Mouse (Mus musculus): ENCODE measurements around the gene Tufm. TPM values are rescaled to one million over a fixed set of nuclear protein-coding genes. Genes with fewer than 3 reads are reported as not detected.

The Tufm gene
- polyA plus RNA-seq (2015; fragmentation: Nextera tagmentation; extraction: Ambion mirVana) = 139 and 147 TPM in 2 replicates

- no peaks in the 10 kb centered on the region for H3K27me3 ChIP-seq (replicated peaks)
- peak within 1 kb of the TSS; percentile 73 for H3K9ac ChIP-seq (replicated peaks)
- under 1% methylated on average over 32 of the region's 32 CpGs for WGBS
- H3K36me3 ChIP-seq = peaks cover 27% of the 10 kb centered on the region
- H3K4me2 ChIP-seq = peak within 1 kb of the TSS; percentile 95
- peak; percentile 91 for ATAC-seq (ENCODE audit: low FRiP score)
- H3K4me3 ChIP-seq (replicated peaks) = peak within 1 kb of the TSS; percentile 71
- H3K4me1 ChIP-seq = peaks cover 22% of the 10 kb centered on the region
- no peaks in the 10 kb centered on the region for H3K9me3 ChIP-seq (replicated peaks)
- peak within 1 kb of the TSS; percentile 83 for H3K27ac ChIP-seq (replicated peaks)
Observed at GRCm38 (mm10) chr7:126487052-126487483, at the start of gene Tufm. Gene Tufm, plus strand, starts transcription at chr7:126487361.

- H3K4me1 ChIP-seq = no peaks in the 10 kb centered on the region
- no peak for ATAC-seq (ENCODE audit: low FRiP score)
- peaks cover 43% of the 10 kb centered on the region for H3K36me3 ChIP-seq
- H3K9me3 ChIP-seq (replicated peaks) = no peaks in the 10 kb centered on the region
- H3K4me2 ChIP-seq = no peak overlapping the region
- H3K27ac ChIP-seq (replicated peaks) = no peak overlapping the region
- no peaks in the 10 kb centered on the region for H3K27me3 ChIP-seq (replicated peaks)
- no peak overlapping the region for H3K4me3 ChIP-seq (replicated peaks)
- H3K9ac ChIP-seq (replicated peaks) = no peak overlapping the region
- WGBS = 72% methylated on average over 9 of the region's 9 CpGs
Observed at GRCm38 (mm10) chr7:126440134-126440533, 47.0 kb upstream of the Tufm start.

GRCm38 (mm10) chr7:126443997-126444396, 43.2 kb upstream of the Tufm start:
- Histone ChIP-seq H3K4me2 (no peak overlapping the region), H3K27ac (replicated peaks) (no peak overlapping the region), H3K4me1 (no peaks in the 10 kb centered on the region), H3K27me3 (replicated peaks) (no peaks in the 10 kb centered on the region), H3K4me3 (replicated peaks) (no peak overlapping the region), H3K9me3 (replicated peaks) (no peaks in the 10 kb centered on the region), H3K36me3 (peaks cover 59% of the 10 kb centered on the region), H3K9ac (replicated peaks) (no peak overlapping the region)
- no peak for ATAC-seq (ENCODE audit: low FRiP score)
- WGBS = 94% methylated on average over 10 of the region's 10 CpGs

GRCm38 (mm10) chr7:126444536-126444935, 42.6 kb upstream of the Tufm start:
- ATAC-seq (ENCODE audit: low FRiP score) = no peak
- H3K27ac ChIP-seq (replicated peaks) = no peak overlapping the region
- H3K4me1 ChIP-seq = no peaks in the 10 kb centered on the region
- peaks cover 59% of the 10 kb centered on the region for H3K36me3 ChIP-seq
- no peaks in the 10 kb centered on the region for H3K27me3 ChIP-seq (replicated peaks)
- no peak overlapping the region for H3K4me2 ChIP-seq
- H3K9me3 ChIP-seq (replicated peaks) = no peaks in the 10 kb centered on the region
- 97% methylated on average over 9 of the region's 9 CpGs for WGBS
- no peak overlapping the region for H3K4me3 ChIP-seq (replicated peaks)
- no peak overlapping the region for H3K9ac ChIP-seq (replicated peaks)

GRCm38 (mm10) chr7:126445104-126445815, 41.9 kb upstream of the Tufm start:
- 93% methylated on average over 15 of the region's 15 CpGs for WGBS
- Histone ChIP-seq H3K9me3 (replicated peaks) (no peaks in the 10 kb centered on the region), H3K4me2 (no peak overlapping the region), H3K27ac (replicated peaks) (no peak overlapping the region), H3K36me3 (peaks cover 56% of the 10 kb centered on the region), H3K9ac (replicated peaks) (no peak overlapping the region), H3K27me3 (replicated peaks) (no peaks in the 10 kb centered on the region), H3K4me3 (replicated peaks) (no peak overlapping the region), H3K4me1 (no peaks in the 10 kb centered on the region)
- no peak for ATAC-seq (ENCODE audit: low FRiP score)

- H3K27me3 ChIP-seq (replicated peaks) = no peaks in the 10 kb centered on the region
- H3K4me3 ChIP-seq (replicated peaks) = no peak overlapping the region
- 95% methylated on average over 21 of the region's 21 CpGs for WGBS
- no peaks in the 10 kb centered on the region for H3K4me1 ChIP-seq
- peaks cover 55% of the 10 kb centered on the region for H3K36me3 ChIP-seq
- H3K4me2 ChIP-seq = no peak overlapping the region
- ATAC-seq (ENCODE audit: low FRiP score) = no peak
- no peaks in the 10 kb centered on the region for H3K9me3 ChIP-seq (replicated peaks)
- no peak overlapping the region for H3K9ac ChIP-seq (replicated peaks)
- H3K27ac ChIP-seq (replicated peaks) = no peak overlapping the region
Observed at GRCm38 (mm10) chr7:126446217-126446616, 40.9 kb upstream of the Tufm start.

GRCm38 (mm10) chr7:126448481-126448880, 38.7 kb upstream of the Tufm start:
- Histone ChIP-seq H3K9ac (replicated peaks) (no peak overlapping the region), H3K4me3 (replicated peaks) (no peak overlapping the region), H3K4me1 (no peaks in the 10 kb centered on the region), H3K27me3 (replicated peaks) (no peaks in the 10 kb centered on the region), H3K36me3 (peaks cover 39% of the 10 kb centered on the region), H3K27ac (replicated peaks) (no peak overlapping the region), H3K9me3 (replicated peaks) (no peaks in the 10 kb centered on the region), H3K4me2 (no peak overlapping the region)
- ATAC-seq (ENCODE audit: low FRiP score) = no peak
- WGBS = 87% methylated on average over 19 of the region's 19 CpGs

- Histone ChIP-seq H3K27ac (replicated peaks) (no peak overlapping the region), H3K27me3 (replicated peaks) (no peaks in the 10 kb centered on the region), H3K9me3 (replicated peaks) (no peaks in the 10 kb centered on the region), H3K36me3 (peaks cover 28% of the 10 kb centered on the region), H3K4me1 (no peaks in the 10 kb centered on the region), H3K9ac (replicated peaks) (no peak overlapping the region), H3K4me2 (no peak overlapping the region), H3K4me3 (replicated peaks) (no peak overlapping the region)
- no peak for ATAC-seq (ENCODE audit: low FRiP score)
- 92% methylated on average over 18 of the region's 18 CpGs for WGBS
Observed at GRCm38 (mm10) chr7:126449991-126450390, 37.2 kb upstream of the Tufm start.

GRCm38 (mm10) chr7:126450641-126451040, 36.5 kb upstream of the Tufm start:
- 93% methylated on average over 6 of the region's 6 CpGs for WGBS
- no peaks in the 10 kb centered on the region for H3K4me1 ChIP-seq
- ATAC-seq (ENCODE audit: low FRiP score) = no peak
- H3K4me3 ChIP-seq (replicated peaks) = no peak overlapping the region
- H3K27ac ChIP-seq (replicated peaks) = no peak overlapping the region
- no peak overlapping the region for H3K9ac ChIP-seq (replicated peaks)
- H3K27me3 ChIP-seq (replicated peaks) = no peaks in the 10 kb centered on the region
- H3K36me3 ChIP-seq = peaks cover 21% of the 10 kb centered on the region
- H3K9me3 ChIP-seq (replicated peaks) = no peaks in the 10 kb centered on the region
- H3K4me2 ChIP-seq = no peak overlapping the region

- H3K9ac ChIP-seq (replicated peaks) = no peak overlapping the region
- no peak overlapping the region for H3K27ac ChIP-seq (replicated peaks)
- ATAC-seq (ENCODE audit: low FRiP score) = no peak
- no peak overlapping the region for H3K4me3 ChIP-seq (replicated peaks)
- no peaks in the 10 kb centered on the region for H3K9me3 ChIP-seq (replicated peaks)
- 93% methylated on average over 3 of the region's 3 CpGs for WGBS
- H3K27me3 ChIP-seq (replicated peaks) = no peaks in the 10 kb centered on the region
- no peak overlapping the region for H3K4me2 ChIP-seq
- H3K36me3 ChIP-seq = peaks cover 11% of the 10 kb centered on the region
- H3K4me1 ChIP-seq = no peaks in the 10 kb centered on the region
Observed at GRCm38 (mm10) chr7:126452244-126452643, 34.9 kb upstream of the Tufm start.

GRCm38 (mm10) chr7:126453861-126454260, 33.3 kb upstream of the Tufm start:
- Histone ChIP-seq H3K27me3 (replicated peaks) (no peaks in the 10 kb centered on the region), H3K4me2 (no peak overlapping the region), H3K36me3 (no peaks in the 10 kb centered on the region), H3K27ac (replicated peaks) (no peak overlapping the region), H3K4me3 (replicated peaks) (no peak overlapping the region), H3K9ac (replicated peaks) (no peak overlapping the region), H3K4me1 (no peaks in the 10 kb centered on the region), H3K9me3 (replicated peaks) (no peaks in the 10 kb centered on the region)
- 54% methylated on average over 7 of the region's 7 CpGs for WGBS
- ATAC-seq (ENCODE audit: low FRiP score) = no peak

- H3K27me3 ChIP-seq (replicated peaks) = no peaks in the 10 kb centered on the region
- H3K36me3 ChIP-seq = no peaks in the 10 kb centered on the region
- H3K4me3 ChIP-seq (replicated peaks) = no peak overlapping the region
- no peak for ATAC-seq (ENCODE audit: low FRiP score)
- no peak overlapping the region for H3K9ac ChIP-seq (replicated peaks)
- H3K27ac ChIP-seq (replicated peaks) = no peak overlapping the region
- WGBS = 79% methylated on average over 2 of the region's 2 CpGs
- no peaks in the 10 kb centered on the region for H3K4me1 ChIP-seq
- H3K4me2 ChIP-seq = no peak overlapping the region
- H3K9me3 ChIP-seq (replicated peaks) = no peaks in the 10 kb centered on the region
Observed at GRCm38 (mm10) chr7:126455242-126455641, 31.9 kb upstream of the Tufm start.
